Mouse (Mus musculus) retina, adult 2 months (tissue): ENCODE measurements around the gene Rb1.

Experiments used
- DNase-seq: peaks from one replicate; pipeline ENCODE4 v3.0.0-alpha.2; 2012; ENCODE audit warnings: low read depth, low spot score

Rb1 gene

DNA sequence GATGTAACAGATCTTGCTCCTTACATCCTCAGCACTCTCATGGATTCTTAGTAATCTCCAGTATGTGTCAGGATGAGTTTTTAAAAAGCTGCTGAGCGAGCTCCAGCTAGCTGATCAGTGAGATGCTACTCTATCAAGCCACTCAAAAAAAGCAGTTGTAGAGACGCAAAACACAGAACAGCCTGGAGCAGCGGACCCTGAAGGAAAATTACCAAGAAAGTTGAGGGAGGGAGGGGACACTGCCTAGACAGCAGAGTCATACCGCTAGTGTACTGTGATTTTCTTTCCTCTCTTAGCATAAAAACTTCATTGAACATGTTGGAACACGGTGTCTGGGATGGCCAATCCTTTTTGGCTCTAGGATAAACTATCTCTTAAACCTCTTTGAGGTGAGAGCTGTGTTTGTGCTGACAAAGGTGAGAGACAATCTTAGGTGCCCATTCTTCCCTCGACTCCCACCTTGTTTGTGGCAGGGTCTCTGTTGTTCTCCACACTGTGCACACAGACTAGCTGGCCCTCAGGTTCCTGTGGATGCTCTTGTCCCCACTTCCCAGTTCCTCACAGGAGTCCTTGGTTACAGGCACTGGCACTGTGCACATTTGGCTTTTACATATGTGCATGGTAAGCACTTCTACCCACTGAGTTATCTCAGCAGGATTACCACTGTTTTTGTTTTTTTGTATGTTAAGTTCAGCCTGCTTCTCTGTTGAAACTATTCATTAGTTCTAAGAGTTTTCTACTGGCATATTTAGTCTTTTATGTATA lies 10.9 kb upstream of the Rb1 start:
- DNase-seq: no peak

GRCm38 (mm10) chr14:73334926-73335805 lies 9.5 kb upstream of the Rb1 start:
- no peak for DNase-seq

DNA sequence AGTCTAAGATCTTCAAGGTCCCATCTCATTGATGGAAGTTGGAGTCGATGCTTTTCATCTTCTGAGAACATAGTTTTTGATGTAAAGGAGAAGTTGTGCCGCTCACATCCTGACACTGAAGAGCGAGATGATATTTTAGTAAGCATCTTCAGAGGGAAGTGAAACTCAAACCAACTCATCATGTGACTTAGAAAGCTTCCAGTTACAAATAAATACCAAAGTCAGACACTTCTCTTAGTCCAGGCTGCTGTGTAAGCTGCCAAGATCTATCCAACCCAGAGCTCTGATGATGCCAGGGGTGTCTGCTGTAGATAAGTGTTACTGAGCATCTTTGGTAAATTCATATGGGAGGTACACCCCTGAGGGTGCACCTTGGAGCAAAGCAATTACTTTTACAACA lies 8.3 kb upstream of the Rb1 start:
- no peak for DNase-seq

GRCm38 (mm10) chr14:73331386-73331785 lies 5.8 kb upstream of the Rb1 start:
- DNase-seq: no peak

GRCm38 (mm10) chr14:73329871-73330270 lies 4.2 kb upstream of the Rb1 start:
- DNase-seq: no peak

GRCm38 (mm10) chr14:73326511-73326910 lies 889 bp upstream of the Rb1 start:
- DNase-seq: no peak

DNA sequence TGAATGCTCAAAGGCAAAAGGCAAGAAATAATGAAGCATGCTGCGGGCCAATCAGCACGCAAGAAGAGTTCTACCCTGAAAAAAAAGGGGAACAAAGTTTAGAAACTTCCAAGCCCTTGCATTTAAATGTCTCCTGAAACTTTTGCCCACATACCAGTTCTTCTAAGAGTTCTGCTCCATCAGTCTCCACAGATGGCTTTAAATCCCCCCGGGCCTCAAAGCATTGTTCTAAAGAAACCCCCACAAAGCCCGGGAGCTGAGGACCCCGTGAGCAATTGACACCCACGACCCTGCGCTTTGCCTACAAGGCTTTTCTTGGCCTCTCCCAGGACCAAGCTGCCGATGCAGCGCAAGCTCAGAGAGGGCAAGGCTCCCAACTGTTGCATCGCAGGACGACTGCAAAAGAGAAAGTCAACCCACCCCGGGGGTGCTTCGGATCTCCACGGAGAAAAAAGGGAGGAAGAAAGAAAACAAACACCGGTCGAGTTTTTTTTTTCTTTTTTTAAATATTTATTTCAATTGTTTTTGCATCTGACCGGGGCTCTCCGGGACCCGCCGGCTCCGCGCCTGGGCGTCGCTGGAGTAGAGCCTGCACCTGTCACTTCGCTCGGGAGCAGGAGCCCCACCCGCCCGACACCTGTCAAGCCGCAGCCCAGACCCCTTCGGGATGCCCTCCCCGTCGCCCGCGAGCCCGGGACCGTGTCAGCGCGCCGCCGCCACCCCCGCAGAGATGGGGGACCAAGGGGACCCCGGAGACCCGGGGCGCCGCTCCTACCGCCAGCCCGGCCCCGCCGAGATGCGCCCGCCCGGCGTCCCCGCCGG lies 777 bp downstream of the Rb1 start:
- DNase-seq: no peak

GRCm38 (mm10) chr14:73323965-73324364 lies 1.7 kb downstream of the Rb1 start:
- DNase-seq: no peak

DNA sequence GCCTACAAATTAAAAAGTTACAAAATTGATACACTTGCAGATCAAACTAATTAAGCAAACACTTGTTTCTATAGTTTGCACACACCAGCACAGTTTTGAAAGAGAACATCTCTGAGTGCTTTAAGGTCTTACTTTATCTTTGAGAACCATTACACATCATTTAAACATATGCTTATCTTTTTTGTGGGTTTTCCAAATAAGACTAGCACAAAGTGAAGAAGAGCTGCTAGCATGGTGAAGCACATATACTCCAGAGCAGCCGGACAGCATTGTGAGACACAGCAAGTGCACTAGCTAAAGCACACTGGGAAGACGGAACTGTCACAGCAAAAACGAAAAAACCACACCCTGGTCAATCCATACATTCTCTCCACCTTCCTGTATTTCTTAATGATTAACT lies 3.5 kb downstream of the Rb1 start:
- no peak for DNase-seq

DNA sequence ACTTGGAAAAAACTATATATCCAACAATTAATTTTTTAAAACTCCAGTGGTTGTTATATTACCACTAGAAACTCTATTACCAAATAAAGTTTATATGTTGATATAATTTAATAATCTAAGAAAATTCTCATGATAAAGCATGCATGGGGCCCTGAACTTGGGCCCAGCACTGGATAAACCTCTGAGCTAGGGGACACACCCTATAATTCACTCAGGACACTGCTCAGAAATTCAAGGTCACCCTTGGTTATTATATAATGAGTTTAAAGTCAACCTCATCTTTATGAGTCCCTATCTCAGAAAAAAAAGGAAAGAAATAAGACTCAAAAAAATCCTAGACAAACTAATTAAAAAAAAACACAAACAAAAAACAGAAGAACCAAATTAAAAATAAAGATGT lies 8.7 kb downstream of the Rb1 start:
- no peak for DNase-seq

- no peak for DNase-seq
Observed at GRCm38 (mm10) chr14:73313864-73314263, 11.8 kb downstream of the Rb1 start.

DNA sequence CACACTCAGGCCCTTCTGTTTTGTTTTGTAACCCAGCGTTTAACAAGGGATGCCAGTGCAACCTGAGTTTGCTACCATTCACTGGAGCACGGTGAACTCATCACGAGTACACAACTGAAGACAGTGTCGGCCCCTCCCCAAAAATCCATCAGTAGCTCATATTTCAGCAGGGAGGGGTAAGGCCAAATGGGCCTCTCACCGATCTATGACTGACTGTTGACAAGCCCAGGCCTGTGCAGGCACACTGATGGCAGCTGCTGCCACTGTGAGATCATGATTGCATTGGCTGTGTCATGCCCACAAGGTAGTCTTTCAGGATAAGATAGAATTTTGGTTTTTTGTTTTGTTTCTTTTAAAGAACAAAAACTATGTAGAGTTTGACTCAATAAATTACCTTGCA lies 12.2 kb downstream of the Rb1 start:
- DNase-seq: no peak

DNA sequence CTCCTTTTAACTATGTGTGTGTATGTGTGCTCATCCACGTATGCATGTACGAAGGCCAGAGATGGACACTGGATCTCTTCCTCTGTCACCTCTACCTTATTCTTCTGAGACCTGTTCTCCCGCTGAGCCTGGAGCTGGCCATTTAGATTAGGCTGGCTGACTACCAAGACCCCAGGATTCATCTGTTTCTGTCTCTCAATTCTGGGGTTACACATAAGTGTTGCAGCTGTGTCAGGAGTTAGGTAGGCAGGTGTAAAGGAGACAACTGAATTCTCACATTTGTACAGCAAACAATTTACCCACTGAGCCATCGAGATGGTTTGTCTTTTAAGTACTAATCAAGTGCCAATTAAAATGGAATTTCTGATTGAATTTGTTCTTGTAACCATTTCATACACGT lies 12.7 kb downstream of the Rb1 start:
- no peak for DNase-seq

DNA sequence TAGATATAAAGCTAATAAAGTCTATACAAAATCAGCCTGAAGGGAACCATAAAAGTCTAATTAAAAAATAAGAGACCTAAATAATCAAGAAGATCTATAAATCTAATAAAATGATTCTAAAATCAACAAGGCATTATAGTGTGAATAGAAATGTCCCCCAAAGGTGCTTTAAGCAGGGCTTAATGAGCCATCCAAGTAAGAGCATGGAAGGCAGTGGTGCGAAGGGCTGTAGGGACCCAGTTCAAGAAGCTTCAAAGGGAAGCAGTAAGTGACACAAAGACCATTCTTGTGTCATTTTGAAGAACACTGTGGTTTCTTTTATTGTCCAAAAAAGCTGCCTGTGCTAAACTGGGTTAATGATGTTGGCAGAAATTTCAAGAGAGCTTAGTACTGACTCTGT lies 18.1 kb downstream of the Rb1 start:
- no peak for DNase-seq

DNA sequence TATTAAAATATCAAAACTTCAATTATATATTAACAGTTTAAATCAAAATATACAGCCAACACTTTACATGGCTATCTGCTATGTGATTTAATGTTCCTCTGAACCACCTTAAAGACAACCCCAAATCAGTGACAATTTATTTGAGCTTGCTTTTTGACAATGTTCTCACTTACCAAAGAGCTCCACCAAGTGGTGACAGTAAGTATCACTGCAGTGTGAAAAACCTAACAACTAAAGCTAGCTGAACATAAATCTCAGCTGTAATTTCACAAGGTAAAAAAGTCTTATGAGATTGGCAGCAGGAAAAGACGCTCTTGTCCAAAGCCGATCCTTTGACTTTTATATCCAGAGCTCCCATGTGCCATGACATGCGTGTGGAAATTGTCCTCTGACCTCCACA lies 22.4 kb downstream of the Rb1 start:
- no peak for DNase-seq

GRCm38 (mm10) chr14:73301856-73302255 lies 23.8 kb downstream of the Rb1 start:
- no peak for DNase-seq

DNA sequence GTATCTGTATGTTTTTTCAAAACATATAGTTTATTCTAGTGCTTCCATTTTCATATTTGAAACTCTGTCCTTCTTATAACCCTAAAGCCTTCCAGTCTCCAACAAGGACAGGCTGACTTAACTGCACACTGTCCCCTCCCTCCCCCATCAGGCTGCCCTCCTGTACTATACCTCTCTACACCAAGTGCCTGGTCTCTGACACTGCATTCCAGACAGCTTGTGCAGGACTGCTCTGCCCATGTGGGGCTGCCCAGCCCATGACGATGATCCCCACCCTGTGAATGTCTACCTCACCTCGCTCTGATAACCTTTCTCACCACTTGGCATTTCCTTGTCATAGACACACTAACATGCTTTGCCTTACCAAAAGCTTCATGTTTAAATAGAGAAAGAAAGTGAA lies 30.1 kb downstream of the Rb1 start:
- no peak for DNase-seq

- DNase-seq: no peak
Observed at GRCm38 (mm10) chr14:73293616-73294015, 32.0 kb downstream of the Rb1 start.

DNA sequence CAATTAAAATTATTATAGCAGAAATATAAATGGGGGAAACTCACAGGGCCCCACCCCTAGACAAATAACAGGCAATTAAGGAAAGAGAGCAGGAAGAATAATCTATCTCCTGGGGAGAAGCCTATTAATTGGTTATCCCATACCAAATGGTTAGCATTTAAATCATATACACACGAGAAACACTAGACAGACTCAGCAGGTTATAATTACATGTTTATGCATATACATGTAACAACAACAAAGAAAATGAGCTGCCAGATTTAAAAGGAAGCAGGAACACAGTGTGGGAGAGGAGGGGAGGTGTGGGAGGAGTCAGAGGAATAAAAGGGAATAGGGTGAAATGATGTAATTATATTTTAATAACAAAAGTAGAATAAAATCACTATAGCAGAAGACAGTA lies 33.2 kb downstream of the Rb1 start:
- DNase-seq: no peak

DNA sequence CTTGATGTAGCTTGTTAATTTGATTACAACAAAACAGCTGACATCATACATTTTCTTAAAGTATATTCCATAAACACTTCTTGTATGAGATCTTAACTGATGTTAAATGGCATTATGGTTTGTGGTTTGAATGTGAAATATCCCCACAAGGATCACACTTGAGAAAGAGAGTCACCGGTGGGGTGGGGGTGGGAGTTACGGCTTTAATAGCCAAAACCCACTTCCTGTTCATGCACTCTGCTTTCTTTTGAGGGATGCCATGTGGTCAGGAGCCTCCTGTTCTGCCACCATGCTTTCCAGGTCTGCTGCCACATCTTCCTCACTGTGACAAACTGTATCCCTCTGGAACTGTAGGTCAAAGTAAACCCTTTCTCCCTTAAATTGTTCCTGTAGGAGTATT lies 35.7 kb downstream of the Rb1 start:
- no peak for DNase-seq

DNA sequence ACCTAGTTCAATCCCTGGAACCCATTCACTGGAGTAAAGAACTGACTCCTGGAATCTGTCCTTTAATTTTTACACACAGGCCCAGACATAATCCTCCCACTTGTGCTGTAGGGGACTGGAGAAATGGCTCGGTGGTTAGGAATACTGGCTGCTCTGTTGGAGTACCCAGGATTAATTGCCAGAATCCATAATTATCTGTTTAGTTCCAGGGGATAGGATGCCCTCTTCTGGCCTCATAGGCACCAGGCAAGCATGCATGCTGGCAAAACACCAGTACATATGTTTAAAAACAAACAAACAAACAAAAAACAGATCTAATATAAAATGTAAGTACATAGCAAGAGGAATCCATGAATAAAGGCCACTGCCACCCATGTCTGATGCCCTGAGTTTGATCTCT lies 44.6 kb downstream of the Rb1 start:
- no peak for DNase-seq

DNA sequence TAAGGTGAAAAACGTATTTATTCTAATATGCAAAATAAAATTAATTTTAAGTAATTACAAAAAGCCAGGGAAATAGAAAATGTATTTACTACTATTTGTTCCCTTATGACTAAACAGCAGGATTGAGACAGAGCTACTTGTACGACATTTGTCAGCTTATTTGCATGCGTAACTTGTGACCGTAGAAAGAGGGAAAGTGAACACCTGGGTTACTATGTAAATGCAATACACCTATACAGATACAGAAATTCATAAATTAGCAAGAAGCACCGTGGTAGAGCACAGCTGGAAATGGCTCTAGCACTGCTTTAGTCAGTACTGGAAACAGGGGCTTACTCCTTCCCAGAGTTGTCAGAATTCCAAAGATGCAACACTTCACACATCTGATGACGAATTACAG lies 46.5 kb downstream of the Rb1 start:
- DNase-seq: no peak
